11 mouse cellular contexts compared by ENCODE assay signal in genomic region chr16:32190011-32190441, GRCm38 (mm10). TPM values are rescaled to one million over a fixed set of nuclear protein-coding genes. Genes with fewer than 3 reads are reported as not detected.
DNase-seq lines count a peak whose midpoint lies in the region; ATAC-seq lines count a peak whose summit lies in the region.
"Had no signal": no experiment of that assay in that cellular context is flagged by ENCODE, and none has a peak within 500 bp of the region (broad histone marks: within the 10 kb centered on the region; RNA-seq: fewer than 3 reads in every experiment).

No protein-coding gene starts in this region.

- H3K27ac ChIP-seq in macrophage, result peak overlapping the region; percentile 99
- H3K27ac ChIP-seq in forebrain, embryonic 14.5 days (ENCODE audit: low read depth, low read length), result no peak overlapping the region
- H3K27ac ChIP-seq: embryonic facial prominence, embryonic 13.5 days; limb, embryonic 12.5 days; stomach, embryonic 15.5 days had no signal

- intact Hi-C loops in gastrocnemius, postnatal 14 days (cut with DNase I; ENCODE audit: low total_unique reads), result no loop called here

- no peaks in the 10 kb centered on the region for H3K9me3 ChIP-seq in forebrain, embryonic 14.5 days (replicated peaks; ENCODE audit: control insufficient read depth, low read length)
- H3K9me3 ChIP-seq: embryonic facial prominence, embryonic 13.5 days; limb, embryonic 12.5 days; stomach, embryonic 15.5 days had no signal

- no peak overlapping the region for H3K4me2 ChIP-seq in forebrain, embryonic 14.5 days (ENCODE audit: low read length)
- H3K4me2 ChIP-seq: embryonic facial prominence, embryonic 13.5 days; limb, embryonic 12.5 days; stomach, embryonic 15.5 days had no signal

- H3K36me3 ChIP-seq in macrophage (ENCODE audit: inconsistent target), result no peaks in the 10 kb centered on the region
- H3K36me3 ChIP-seq in forebrain, embryonic 14.5 days (ENCODE audit: control insufficient read depth, insufficient read depth, low read length), result no peaks in the 10 kb centered on the region
- H3K36me3 ChIP-seq: embryonic facial prominence, embryonic 13.5 days; limb, embryonic 12.5 days; stomach, embryonic 15.5 days had no signal

- under 1% methylated on average over 12 of the region's 12 CpGs for WGBS in macrophage (ENCODE audit: missing documents)
- 68% methylated on average over 12 of the region's 12 CpGs for WGBS in forebrain, embryonic 14.5 days

- no peaks in the 10 kb centered on the region for H3K4me1 ChIP-seq in forebrain, embryonic 14.5 days (ENCODE audit: control insufficient read depth, insufficient read depth, low read length)
- H3K4me1 ChIP-seq: embryonic facial prominence, embryonic 13.5 days; stomach, embryonic 15.5 days had no signal

- peaks cover 4% of the 10 kb centered on the region; the same call in 1 of the 2 replicates for H3K79me2 ChIP-seq in macrophage (ENCODE audit: inconsistent target)

- H3K27me3 ChIP-seq in forebrain, embryonic 14.5 days (replicated peaks; ENCODE audit: control insufficient read depth, insufficient read depth, low read length), result no peaks in the 10 kb centered on the region
- H3K27me3 ChIP-seq: embryonic facial prominence, embryonic 13.5 days; limb, embryonic 12.5 days; stomach, embryonic 15.5 days had no signal

- no peak overlapping the region for H3K9ac ChIP-seq in forebrain, embryonic 14.5 days (ENCODE audit: low read length)
- H3K9ac ChIP-seq: embryonic facial prominence, embryonic 13.5 days; limb, embryonic 12.5 days; stomach, embryonic 15.5 days had no signal

- peak overlapping the region; percentile 12; the same call in 1 of the 2 replicates for H3K4me3 ChIP-seq in macrophage (ENCODE audit: inconsistent target)
- H3K4me3 ChIP-seq in forebrain, embryonic 14.5 days (ENCODE audit: low read depth, low read length), result no peak overlapping the region
- H3K4me3 ChIP-seq: embryonic facial prominence, embryonic 13.5 days; limb, embryonic 12.5 days; stomach, embryonic 15.5 days had no signal

- DNase-seq in kidney, adult 11 months, result peak; percentile 23
- no peak for DNase-seq in kidney, postnatal 14 days
- DNase-seq in gastrocnemius, postnatal 14 days, result no peak
- no peak for DNase-seq in forebrain, embryonic 14.5 days (ENCODE audit: low spot score)
- DNase-seq in cerebellum, adult 11-12 months, result no peak

- ATAC-seq in activated CD4-positive, CD25-positive, alpha-beta regulatory T cell, adult 4 months, result peak; percentile 82
- ATAC-seq in hematopoietic stem cell, adult 5-6 weeks (replicated peaks in 1 of 2; ENCODE audit: insufficient read depth in 1 of 2, low FRiP score in 2 of 2, low TSS enrichment in 1 of 2, low read depth in 1 of 2, poor library complexity in 2 of 2, severe bottlenecking in 2 of 2), result peak; percentile 94 to 96
- ATAC-seq in forebrain, embryonic 14.5 days, result no peak

RNA-seq across cellular contexts. Expression of gene Bex6, which starts 10.4 kb away (rescaled TPM):
- not detected for polyA plus RNA-seq in activated CD4-positive, CD25-positive, alpha-beta regulatory T cell, adult 4 months (2017; shearing (Covaris generic))
- total RNA-seq in hematopoietic stem cell, adult 5-6 weeks (2017), result 54.4 and 58.5 TPM in 2 replicates
- under 1 TPM in 1 of 26 experiments, not detected in 25; 0.99 TPM for total RNA-seq in macrophage (2018; cell fraction: chromatin; rRNA removed)
- total RNA-seq in macrophage (2018; cell fraction: cytosol; rRNA removed), result 1 to 10 TPM in 1 of 26 experiments, under 1 TPM in 24, not detected in 1; 0.14 to 1.2 (median 0.43) TPM
- total RNA-seq in macrophage (2018; cell fraction: nucleus; rRNA removed), result not detected
- 0.64 to 0.83 TPM (median 0.74 TPM) in 3 replicates for polyA plus RNA-seq in macrophage (2018)
- not detected for total RNA-seq in gastrocnemius, postnatal 14 days (2021)
- polyA plus RNA-seq in forebrain, embryonic 14.5 days (2014; fragmentation: Nextera tagmentation; extraction: Ambion mirVana), result not detected in 2 replicates
- polyA plus RNA-seq: embryonic facial prominence, embryonic 13.5 days; limb, embryonic 12.5 days had no signal

RNA-seq across cellular contexts. Expression of gene Nrros, which starts 24.6 kb away (rescaled TPM):
- polyA plus RNA-seq in activated CD4-positive, CD25-positive, alpha-beta regulatory T cell, adult 4 months (2017; shearing (Covaris generic)), result 10 to 100 TPM; 65.3 to 71.7 TPM
- total RNA-seq in hematopoietic stem cell, adult 5-6 weeks (2017), result 78.9 and 112 TPM in 2 replicates
- total RNA-seq in macrophage (2018; cell fraction: chromatin; rRNA removed), result 1,000 to 10,000 TPM in 3 of 26 experiments, 100 to 1,000 TPM in 23; 132 to 1,171 (median 355) TPM
- 100 to 1,000 TPM; 175 to 537 (median 329) TPM for total RNA-seq in macrophage (2018; cell fraction: cytosol; rRNA removed)
- total RNA-seq in macrophage (2018; cell fraction: nucleus; rRNA removed), result 1,000 to 10,000 TPM in 5 of 26 experiments, 100 to 1,000 TPM in 21; 236 to 1,699 (median 464) TPM
- 133 to 329 TPM (median 277 TPM) in 3 replicates for polyA plus RNA-seq in macrophage (2018)
- 1 to 10 TPM; 5.3 to 5.6 TPM for total RNA-seq in gastrocnemius, postnatal 14 days (2021)
- polyA plus RNA-seq in forebrain, embryonic 14.5 days (2014; fragmentation: Nextera tagmentation; extraction: Ambion mirVana), result 7.9 and 10.6 TPM in 2 replicates

RNA-seq across cellular contexts. Expression of gene Fbxo45, which starts 56.9 kb away (rescaled TPM):
- polyA plus RNA-seq in activated CD4-positive, CD25-positive, alpha-beta regulatory T cell, adult 4 months (2017; shearing (Covaris generic)), result 1 to 10 TPM; 3.5 to 4.2 TPM
- 26.1 and 32.0 TPM in 2 replicates for total RNA-seq in hematopoietic stem cell, adult 5-6 weeks (2017)
- 10 to 100 TPM in 5 of 26 experiments, 1 to 10 TPM in 21; 3.2 to 12.7 (median 6.9) TPM for total RNA-seq in macrophage (2018; cell fraction: chromatin; rRNA removed)
- total RNA-seq in macrophage (2018; cell fraction: cytosol; rRNA removed), result 10 to 100 TPM in 10 of 26 experiments, 1 to 10 TPM in 16; 6.0 to 12.6 (median 9.0) TPM
- total RNA-seq in macrophage (2018; cell fraction: nucleus; rRNA removed), result 10 to 100 TPM in 13 of 26 experiments, 1 to 10 TPM in 13; 5.3 to 21.4 (median 10.1) TPM
- 7.9 to 11.3 TPM (median 8.2 TPM) in 3 replicates for polyA plus RNA-seq in macrophage (2018)
- total RNA-seq in gastrocnemius, postnatal 14 days (2021), result 10 to 100 TPM in 1 of 2 experiments, 1 to 10 TPM in 1; 9.4 to 10.2 TPM
- 10.6 and 10.7 TPM in 2 replicates for polyA plus RNA-seq in forebrain, embryonic 14.5 days (2014; fragmentation: Nextera tagmentation; extraction: Ambion mirVana)

RNA-seq across cellular contexts. Expression of gene Wdr53, which starts 57.0 kb away (rescaled TPM):
- polyA plus RNA-seq in activated CD4-positive, CD25-positive, alpha-beta regulatory T cell, adult 4 months (2017; shearing (Covaris generic)), result 10 to 100 TPM; 12.5 to 16.2 TPM
- total RNA-seq in hematopoietic stem cell, adult 5-6 weeks (2017), result 14.0 and 22.6 TPM in 2 replicates
- 10 to 100 TPM in 19 of 26 experiments, 1 to 10 TPM in 7; 5.2 to 29.7 (median 14.5) TPM for total RNA-seq in macrophage (2018; cell fraction: chromatin; rRNA removed)
- 10 to 100 TPM in 23 of 26 experiments, 1 to 10 TPM in 3; 9.4 to 21.4 (median 17.3) TPM for total RNA-seq in macrophage (2018; cell fraction: cytosol; rRNA removed)
- 10 to 100 TPM in 21 of 26 experiments, 1 to 10 TPM in 5; 6.4 to 33.6 (median 13.4) TPM for total RNA-seq in macrophage (2018; cell fraction: nucleus; rRNA removed)
- polyA plus RNA-seq in macrophage (2018), result 14.7 to 20.5 TPM (median 18.9 TPM) in 3 replicates
- 1 to 10 TPM; 5.1 to 5.6 TPM for total RNA-seq in gastrocnemius, postnatal 14 days (2021)
- 15.8 and 16.5 TPM in 2 replicates for polyA plus RNA-seq in forebrain, embryonic 14.5 days (2014; fragmentation: Nextera tagmentation; extraction: Ambion mirVana)
